Mouse (Mus musculus): Measurements from ENCODE around the gene Ctnna3.

DNA sequence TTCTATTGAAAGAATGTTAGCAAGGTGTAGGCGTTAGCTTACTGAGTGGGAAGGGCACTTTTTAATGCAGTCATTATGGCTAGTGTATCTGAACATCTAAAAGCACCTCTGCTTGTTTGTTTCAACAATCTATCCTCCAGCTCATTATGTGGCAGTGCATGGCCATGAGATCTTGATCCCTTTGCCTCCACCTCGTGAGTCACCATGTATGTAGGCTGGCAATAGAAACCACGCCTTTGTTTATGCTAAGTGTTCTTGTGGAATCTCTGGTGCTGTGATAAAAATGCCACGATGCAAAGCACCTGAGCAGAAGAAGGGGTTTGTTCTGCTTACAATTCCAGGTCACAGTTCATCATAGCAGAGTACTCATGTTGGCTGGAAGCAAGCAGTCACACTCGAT lies 1053.4 kb downstream of the Ctnna3 start:
- TF ChIP-seq TCF12 (IDR thresholded peaks at IDR 0.05; ENCODE audit: low read depth, low read length) (no peak), POLR2AphosphoS2 (IDR thresholded peaks at IDR 0.05; ENCODE audit: low read length) (no peak), POLR2A (IDR thresholded peaks at IDR 0.05; ENCODE audit: control insufficient read depth in 1 of 2, insufficient read depth in 1 of 2, low read depth in 1 of 2, low read length in 2 of 2, poor library complexity in 1 of 2) (no peak), CTCF (IDR thresholded peaks at IDR 0.05 in 2 of 3, conservative IDR thresholded peaks at IDR 0.05 in 1 of 3; ENCODE audit: control insufficient read depth in 1 of 3, insufficient read depth in 1 of 3, low read depth in 2 of 3, low read length in 3 of 3, poor library complexity in 1 of 3, severe bottlenecking in 1 of 3) (no peak), KAT2A (conservative IDR thresholded peaks at IDR 0.05; ENCODE audit: low read depth, low read length) (no peak), BHLHE40 (IDR thresholded peaks at IDR 0.05; ENCODE audit: borderline replicate concordance, low read depth, low read length) (no peak), SMC3 (IDR thresholded peaks at IDR 0.05; ENCODE audit: low read depth, low read length) (no peak), EP300 (IDR thresholded peaks at IDR 0.05; ENCODE audit: low read depth in 1 of 2, low read length in 2 of 2) (no peak), MYB (IDR thresholded peaks at IDR 0.05; ENCODE audit: low read depth, low read length) (no peak), RAD21 (IDR thresholded peaks at IDR 0.05; ENCODE audit: low read depth, low read length) (no peak), NELFE (IDR thresholded peaks at IDR 0.05; ENCODE audit: low read depth, low read length) (no peak), UBTF (IDR thresholded peaks at IDR 0.05; ENCODE audit: borderline replicate concordance, insufficient read depth, low read depth, low read length) (no peak)
